Mouse (Mus musculus): ENCODE measurements around the gene Prcd.

- TF ChIP-seq MAFK (IDR thresholded peaks at IDR 0.05; ENCODE audit: insufficient read depth, low read depth, low read length), result no peak
- no peak for TF ChIP-seq HCFC1 (IDR thresholded peaks at IDR 0.05; ENCODE audit: borderline replicate concordance, insufficient read depth, low read length)
- no peak for TF ChIP-seq ZNF384 (IDR thresholded peaks at IDR 0.05; ENCODE audit: low read depth, low read length)
Observed at GRCm38 (mm10) chr11:116641168-116641567, 12.2 kb upstream of the Prcd start.
